Mouse (Mus musculus) liver, adult 2 months (tissue): ENCODE data around the gene Fbxl21. TPM values are rescaled to one million over a fixed set of nuclear protein-coding genes. Genes with fewer than 3 reads are reported as not detected.

ENCODE experiments used
- DNase-seq: peaks from one replicate; pipeline ENCODE4 v3.0.0-alpha.2; 2011; ENCODE audit warnings: low read depth, low spot score; ENCODE audit errors: extremely low read depth
- H3K27ac ChIP-seq: fragments of 200-500 bp; replicated peaks from 2 replicates; pipeline ENCODE4 v1.5.1; 2012; ENCODE audit warnings: low read depth, mild to moderate bottlenecking, control low read depth, inconsistent platforms, low read length; ENCODE audit not compliant: insufficient read depth
- H3K27me3 ChIP-seq: fragments of 200-500 bp; 2 replicates; pipeline ENCODE4 v1.6.1; 2012; ENCODE audit warnings: mild to moderate bottlenecking, moderate library complexity, low read length, inconsistent platforms; ENCODE audit not compliant: control insufficient read depth, insufficient read depth
- H3K36me3 ChIP-seq: fragments of 200-500 bp; 2 replicates; pipeline ENCODE4 v1.6.1; 2012; ENCODE audit warnings: low read length, inconsistent platforms; ENCODE audit not compliant: control insufficient read depth, insufficient read depth
- H3K4me1 ChIP-seq: fragments of 200-500 bp; 2 replicates; pipeline ENCODE4 v1.6.1; 2011; ENCODE audit warnings: low read length; ENCODE audit not compliant: control insufficient read depth, insufficient read depth
- H3K4me3 ChIP-seq: fragments of 200-500 bp; 2 replicates; pipeline ENCODE4 v1.5.1; 2011; ENCODE audit warnings: low read depth, mild to moderate bottlenecking, control low read depth, low read length, moderate library complexity; ENCODE audit not compliant: insufficient read depth
- H3K79me2 ChIP-seq: fragments of 200-500 bp; 2 replicates; pipeline ENCODE4 v1.6.1; 2012; ENCODE audit warnings: inconsistent platforms, mild to moderate bottlenecking, low read length, moderate library complexity; ENCODE audit not compliant: control insufficient read depth, insufficient read depth
- H3K9ac ChIP-seq: fragments of 200-500 bp; 2 replicates; pipeline ENCODE4 v1.6.1; 2012; ENCODE audit warnings: low read depth, mild to moderate bottlenecking, control low read depth, inconsistent platforms, low read length
- CTCF ChIP-seq: fragments of 200-500 bp; IDR thresholded peaks from 2 replicates; pipeline ENCODE4 v1.5.1; 2011; ENCODE audit warnings: low read depth, low read length, control low read depth
- POLR2A ChIP-seq: fragments of 200-500 bp; IDR thresholded peaks from 2 replicates; pipeline ENCODE4 v1.6.1; 2011; ENCODE audit warnings: low read length, control low read depth; ENCODE audit not compliant: insufficient read depth; ENCODE audit errors: extremely low read depth
- WGBS: fragments of 180-500 bp; shearing (Covaris S2); methylation state at CpG from one replicate; pipeline ENCODE4 v1.1.7; 2018; 5-methylcytosine and 5-hydroxymethylcytosine counted together
- polyA plus RNA-seq: library from polyadenylated mRNA; depleted of rRNA; stranded (reverse); fragments of >200 nt; gene quantifications from 2 replicates; pipeline ENCODE4 v1.2.3, GENCODE M21; 2012
- total RNA-seq: library from RNA; depleted of rRNA; stranded (reverse); fragments of >200 nt; gene quantifications from 2 replicates; pipeline ENCODE4 v1.2.3, GENCODE M21; 2014

Gene Fbxl21
- total and polyA plus RNA-seq, 2 experiments = 2.4 to 2.8 TPM

DNA sequence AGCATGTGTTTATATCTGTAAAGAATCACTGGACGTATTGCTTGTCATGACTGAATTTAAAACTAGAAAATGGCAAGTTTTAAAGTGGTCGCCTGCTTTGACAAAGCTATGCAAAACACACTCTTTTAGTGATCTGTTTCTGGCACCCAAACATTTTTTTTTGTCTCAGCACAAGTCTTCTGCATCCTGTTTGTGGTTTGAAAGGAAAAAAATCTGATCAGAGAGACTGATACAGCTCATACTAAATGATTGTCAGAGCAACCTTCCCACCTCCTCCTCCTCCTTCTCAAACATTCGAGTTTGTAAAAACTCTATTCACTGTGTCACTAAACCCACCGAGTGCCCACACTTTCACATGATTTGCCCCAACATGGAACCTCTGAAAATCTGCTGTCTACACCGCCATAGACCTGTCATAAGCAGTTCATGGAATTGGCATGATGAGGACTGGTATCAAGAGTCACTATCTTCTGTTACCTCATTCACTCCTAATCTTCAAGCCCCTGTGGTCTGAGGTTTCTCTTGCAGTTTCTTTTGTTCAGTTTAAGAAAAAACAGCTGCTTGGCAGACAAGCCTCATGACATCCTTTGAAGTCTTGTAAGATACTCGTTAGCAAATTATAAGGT lies 15.3 kb upstream of the Fbxl21 start:
- Histone ChIP-seq H3K79me2 (no peaks in the 10 kb centered on the region), H3K27ac (no peak overlapping the region), H3K9ac (no peak overlapping the region), H3K4me1 (no peaks in the 10 kb centered on the region), H3K4me3 (no peak overlapping the region), H3K27me3 (no peaks in the 10 kb centered on the region), H3K36me3 (no peaks in the 10 kb centered on the region)
- DNase-seq = no peak
- no peak for TF ChIP-seq CTCF
- TF ChIP-seq POLR2A = no peak
- 80% methylated on average over 6 of the region's 6 CpGs for WGBS

- no peak for TF ChIP-seq CTCF
- TF ChIP-seq POLR2A = no peak
- no peak for DNase-seq
- 88% methylated on average over 2 of the region's 2 CpGs for WGBS
- Histone ChIP-seq H3K4me1 (no peaks in the 10 kb centered on the region), H3K4me3 (no peak overlapping the region), H3K79me2 (no peaks in the 10 kb centered on the region), H3K27me3 (no peaks in the 10 kb centered on the region), H3K27ac (no peak overlapping the region), H3K36me3 (no peaks in the 10 kb centered on the region), H3K9ac (no peak overlapping the region)
These were observed 12.5 kb upstream of the Fbxl21 start for GRCm38 (mm10) chr13:56509796-56510195.

DNA sequence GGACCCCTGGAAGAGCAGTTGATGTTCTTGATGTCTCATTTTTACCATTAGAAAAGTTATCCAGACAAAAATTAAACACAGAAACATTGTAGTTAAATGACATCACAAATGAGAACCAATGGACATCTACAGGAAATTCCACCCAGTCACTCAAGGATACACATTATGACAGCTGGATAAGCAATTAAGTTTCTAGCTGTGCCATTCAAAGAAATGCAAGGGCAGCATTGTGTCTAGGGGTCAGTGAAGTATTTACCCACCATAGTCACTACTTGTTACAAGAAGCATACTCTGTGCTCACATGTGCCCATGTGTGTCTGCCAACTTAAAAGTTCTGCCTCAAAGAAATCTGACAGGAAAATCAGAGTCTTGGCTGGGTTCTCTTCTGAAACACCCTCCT lies 8.7 kb upstream of the Fbxl21 start:
- H3K9ac ChIP-seq = no peak overlapping the region
- no peaks in the 10 kb centered on the region for H3K27me3 ChIP-seq
- no peaks in the 10 kb centered on the region for H3K36me3 ChIP-seq
- no peak for DNase-seq
- TF ChIP-seq POLR2A (no peak), CTCF (no peak)
- no peaks in the 10 kb centered on the region for H3K4me1 ChIP-seq
- no peak overlapping the region for H3K4me3 ChIP-seq
- H3K79me2 ChIP-seq = no peaks in the 10 kb centered on the region
- no peak overlapping the region for H3K27ac ChIP-seq

GRCm38 (mm10) chr13:56516311-56516710 lies 6.0 kb upstream of the Fbxl21 start:
- no peak for DNase-seq
- Histone ChIP-seq H3K4me3 (no peak overlapping the region), H3K4me1 (no peaks in the 10 kb centered on the region), H3K27ac (no peak overlapping the region), H3K9ac (no peak overlapping the region), H3K79me2 (no peaks in the 10 kb centered on the region), H3K36me3 (no peaks in the 10 kb centered on the region), H3K27me3 (no peaks in the 10 kb centered on the region)
- 70% methylated on average over 4 of the region's 4 CpGs for WGBS
- TF ChIP-seq CTCF (no peak), POLR2A (no peak)

DNA sequence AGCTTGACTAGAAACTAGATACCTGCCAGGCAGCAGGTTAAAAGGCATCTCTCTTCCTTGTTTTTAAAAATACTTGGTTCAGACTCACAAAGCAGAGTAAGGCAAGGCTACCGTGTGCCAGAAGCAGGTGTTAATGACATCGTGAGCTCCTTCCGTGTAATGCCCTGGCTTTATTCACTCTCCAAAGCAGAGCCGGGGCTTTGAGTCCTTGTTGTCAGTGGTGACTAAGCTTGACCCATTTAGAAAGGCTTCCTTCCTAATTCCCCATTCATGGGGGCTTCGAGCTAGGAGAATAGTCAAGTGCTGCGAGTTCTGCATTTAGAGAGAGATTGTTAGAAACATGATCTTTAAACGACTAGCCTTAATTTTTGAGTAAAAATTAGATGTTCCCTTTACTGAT lies 5.5 kb upstream of the Fbxl21 start:
- no peak overlapping the region for H3K9ac ChIP-seq
- H3K4me3 ChIP-seq = no peak overlapping the region
- no peak for DNase-seq
- H3K36me3 ChIP-seq = no peaks in the 10 kb centered on the region
- H3K4me1 ChIP-seq = no peaks in the 10 kb centered on the region
- TF ChIP-seq CTCF (no peak), POLR2A (no peak)
- no peaks in the 10 kb centered on the region for H3K79me2 ChIP-seq
- 61% methylated on average over 7 of the region's 7 CpGs for WGBS
- H3K27me3 ChIP-seq = no peaks in the 10 kb centered on the region
- no peak overlapping the region for H3K27ac ChIP-seq

- H3K4me1 ChIP-seq = 0 out of 2 replicates have a peak, but pooled peaks cover 2% of the 10 kb centered on the region
- H3K27ac ChIP-seq = no peak overlapping the region
- no peak for TF ChIP-seq CTCF
- no peak for TF ChIP-seq POLR2A
- H3K4me3 ChIP-seq = peak overlapping the region; percentile 55
- no peaks in the 10 kb centered on the region for H3K36me3 ChIP-seq
- peak; percentile 21 for DNase-seq
- H3K27me3 ChIP-seq = no peaks in the 10 kb centered on the region
- peak overlapping the region; percentile 75 for H3K9ac ChIP-seq
- no peaks in the 10 kb centered on the region for H3K79me2 ChIP-seq
- 5% methylated on average over 8 of the region's 8 CpGs for WGBS
These were observed 522 bp downstream of the Fbxl21 start for GRCm38 (mm10) chr13:56522821-56523167.
